17 mouse cellular contexts compared by ENCODE assay signal in the genomic region with DNA sequence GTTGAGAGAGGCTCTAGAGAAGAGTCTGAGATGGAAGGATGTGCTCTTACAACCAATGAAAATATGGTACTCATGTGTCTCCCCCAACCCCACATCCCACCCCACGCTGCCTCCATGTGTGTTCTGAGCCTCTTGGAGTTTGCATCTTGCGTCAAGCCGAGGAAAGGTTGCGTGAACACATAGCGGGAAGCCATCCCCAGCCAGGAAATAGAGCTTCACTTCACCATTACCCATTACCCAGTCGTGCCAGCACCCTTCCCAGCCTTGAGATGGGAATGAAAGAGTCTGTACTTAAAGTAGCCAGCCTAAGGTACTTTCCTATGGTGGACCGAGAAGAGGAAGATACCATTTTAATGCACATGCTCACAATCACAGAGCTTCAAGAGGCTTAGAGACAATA. TPM values are rescaled to one million over a fixed set of nuclear protein-coding genes. Genes with fewer than 3 reads are reported as not detected.
DNase-seq lines count a peak whose midpoint lies in the region; ATAC-seq lines count a peak whose summit lies in the region.
"Had no signal": no experiment of that assay in that cellular context is flagged by ENCODE, and none has a peak within 500 bp of the region (broad histone marks: within the 10 kb centered on the region; RNA-seq: fewer than 3 reads in every experiment).

No protein-coding gene starts in this region.

- peak overlapping the region; percentile 29; the same call in 1 of the 2 replicates for H3K27ac ChIP-seq in hindbrain, embryonic 10.5 days
- H3K27ac ChIP-seq in hindbrain, embryonic 14.5 days: no peak overlapping the region
- H3K27ac ChIP-seq in midbrain, embryonic 11.5 days (ENCODE audit: low read depth, low read length): no peak overlapping the region
- no peak overlapping the region for H3K27ac ChIP-seq in midbrain, embryonic 10.5 days (replicated peaks)
- H3K27ac ChIP-seq: embryonic facial prominence, embryonic 13.5 days; heart, adult 2 months had no signal

- no peak for DNase-seq in hindbrain, embryonic 10.5 days (ENCODE audit: low spot score)
- DNase-seq in hindbrain, embryonic 14.5 days (ENCODE audit: low spot score): no peak
- DNase-seq in midbrain, embryonic 11.5 days (ENCODE audit: low spot score, missing footprints): peak; percentile 78
- DNase-seq in midbrain, embryonic 10.5 days (ENCODE audit: low spot score): no peak
- DNase-seq in thymus, postnatal 25 days: peak; percentile 49
- no peak for DNase-seq in thymus, postnatal 0 days (ENCODE audit: low spot score)
- DNase-seq: adrenal gland, postnatal 14 days; cerebellum, adult 18-20 months; cerebellum, adult 9-11 months; cerebellum, postnatal 36 days; gastrocnemius, postnatal 10 days; heart, adult 2 months; heart, postnatal 36 days had no signal

- no peak for ATAC-seq in hindbrain, embryonic 14.5 days (ENCODE audit: low FRiP score)
- no peak for ATAC-seq in midbrain, embryonic 11.5 days (ENCODE audit: low FRiP score)
- ATAC-seq: Patski had no signal

- no peak overlapping the region for H3K9ac ChIP-seq in hindbrain, embryonic 14.5 days
- no peak overlapping the region for H3K9ac ChIP-seq in midbrain, embryonic 11.5 days (ENCODE audit: low read length)
- H3K9ac ChIP-seq: embryonic facial prominence, embryonic 13.5 days; forebrain, embryonic 12.5 days; heart, embryonic 12.5 days had no signal

- H3K9me3 ChIP-seq in hindbrain, embryonic 10.5 days: no peaks in the 10 kb centered on the region
- no peaks in the 10 kb centered on the region for H3K9me3 ChIP-seq in hindbrain, embryonic 14.5 days (ENCODE audit: control insufficient read depth, low read length)
- H3K9me3 ChIP-seq in midbrain, embryonic 11.5 days (ENCODE audit: control insufficient read depth, low read length): no peaks in the 10 kb centered on the region
- H3K9me3 ChIP-seq in midbrain, embryonic 10.5 days (replicated peaks): no peaks in the 10 kb centered on the region
- H3K9me3 ChIP-seq: embryonic facial prominence, embryonic 13.5 days; forebrain, embryonic 12.5 days; heart, embryonic 12.5 days had no signal

- H3K4me2 ChIP-seq in hindbrain, embryonic 14.5 days (replicated peaks): no peak overlapping the region
- no peak overlapping the region for H3K4me2 ChIP-seq in midbrain, embryonic 11.5 days
- H3K4me2 ChIP-seq: embryonic facial prominence, embryonic 13.5 days; forebrain, embryonic 12.5 days; heart, embryonic 12.5 days had no signal

- peaks cover 28% of the 10 kb centered on the region for H3K4me1 ChIP-seq in hindbrain, embryonic 10.5 days (replicated peaks)
- peaks cover 16% of the 10 kb centered on the region for H3K4me1 ChIP-seq in hindbrain, embryonic 14.5 days (replicated peaks; ENCODE audit: control insufficient read depth, insufficient read depth, low read length)
- H3K4me1 ChIP-seq in midbrain, embryonic 11.5 days (ENCODE audit: control insufficient read depth, insufficient read depth, low read length): peaks cover 4% of the 10 kb centered on the region
- peaks cover 14% of the 10 kb centered on the region for H3K4me1 ChIP-seq in midbrain, embryonic 10.5 days

- no peaks in the 10 kb centered on the region for H3K36me3 ChIP-seq in hindbrain, embryonic 10.5 days
- no peaks in the 10 kb centered on the region for H3K36me3 ChIP-seq in hindbrain, embryonic 14.5 days (replicated peaks; ENCODE audit: control insufficient read depth, insufficient read depth)
- H3K36me3 ChIP-seq in midbrain, embryonic 11.5 days (ENCODE audit: control insufficient read depth, insufficient read depth, low read length): no peaks in the 10 kb centered on the region
- H3K36me3 ChIP-seq in midbrain, embryonic 10.5 days: no peaks in the 10 kb centered on the region
- H3K36me3 ChIP-seq: embryonic facial prominence, embryonic 13.5 days; forebrain, embryonic 12.5 days; heart, embryonic 12.5 days had no signal

- H3K27me3 ChIP-seq in hindbrain, embryonic 10.5 days (ENCODE audit: insufficient read depth, poor library complexity, severe bottlenecking): no peaks in the 10 kb centered on the region
- no peaks in the 10 kb centered on the region for H3K27me3 ChIP-seq in hindbrain, embryonic 14.5 days (ENCODE audit: control insufficient read depth, insufficient read depth, low read length)
- H3K27me3 ChIP-seq in midbrain, embryonic 11.5 days (ENCODE audit: control insufficient read depth, insufficient read depth, low read length): no peaks in the 10 kb centered on the region
- H3K27me3 ChIP-seq in midbrain, embryonic 10.5 days (ENCODE audit: low read depth, poor library complexity, severe bottlenecking): no peaks in the 10 kb centered on the region
- H3K27me3 ChIP-seq: embryonic facial prominence, embryonic 13.5 days; forebrain, embryonic 12.5 days; heart, embryonic 12.5 days; Patski had no signal

- WGBS in hindbrain, embryonic 10.5 days: 85% methylated on average over 7 of the region's 7 CpGs
- WGBS in hindbrain, embryonic 14.5 days: 87% methylated on average over 7 of the region's 7 CpGs
- WGBS in midbrain, embryonic 11.5 days: 90% methylated on average over 7 of the region's 7 CpGs
- WGBS in midbrain, embryonic 10.5 days: 87% methylated on average over 7 of the region's 7 CpGs

- H3K4me3 ChIP-seq in hindbrain, embryonic 10.5 days: no peak overlapping the region
- no peak overlapping the region for H3K4me3 ChIP-seq in hindbrain, embryonic 14.5 days (replicated peaks; ENCODE audit: low read length)
- H3K4me3 ChIP-seq in midbrain, embryonic 11.5 days (ENCODE audit: low read depth, low read length): no peak overlapping the region
- no peak overlapping the region for H3K4me3 ChIP-seq in midbrain, embryonic 10.5 days
- H3K4me3 ChIP-seq: embryonic facial prominence, embryonic 13.5 days; forebrain, embryonic 12.5 days; heart, adult 2 months; heart, embryonic 12.5 days had no signal

RNA-seq across cellular contexts. Expression of gene Klf13, which starts 46.6 kb away (rescaled TPM):
- polyA plus RNA-seq in hindbrain, embryonic 10.5 days (2016; fragmentation: Nextera tagmentation; extraction: Ambion mirVana): 31.7 and 33.4 TPM in 2 replicates
- 25.2 and 25.4 TPM in 2 replicates for polyA plus RNA-seq in hindbrain, embryonic 14.5 days (2014; fragmentation: Nextera tagmentation; extraction: Ambion mirVana)
- polyA plus RNA-seq in midbrain, embryonic 11.5 days (2014; fragmentation: Nextera tagmentation; extraction: Ambion mirVana): 31.5 and 32.0 TPM in 2 replicates
- polyA plus RNA-seq in midbrain, embryonic 10.5 days (2016; fragmentation: Nextera tagmentation; extraction: Ambion mirVana): 29.6 and 34.1 TPM in 2 replicates
- polyA plus RNA-seq in thymus, postnatal 0 days (2015; fragmentation: Nextera tagmentation; extraction: Ambion mirVana): 95.1 and 134 TPM in 2 replicates

Comparison
In these comparisons a context has a peak if more than half of its experiments do, and no peak if none do; other contexts are left out.
1. DNase-seq: peak in midbrain, embryonic 11.5 days (single experiment) and thymus, postnatal 25 days (single experiment); none in hindbrain, embryonic 10.5 days (single experiment), hindbrain, embryonic 14.5 days (single experiment), midbrain, embryonic 10.5 days (single experiment) and thymus, postnatal 0 days (single experiment).